Mouse (Mus musculus) liver, adult 2 months (tissue): Measurements from ENCODE around the gene Ramp1.

ENCODE experiments used
- CTCF ChIP-seq: fragments of 200-500 bp; IDR thresholded peaks from 2 replicates; pipeline ENCODE4 v1.5.1; 2011; ENCODE audit warnings: low read depth, low read length, control low read depth
- POLR2A ChIP-seq: fragments of 200-500 bp; IDR thresholded peaks from 2 replicates; pipeline ENCODE4 v1.6.1; 2011; ENCODE audit warnings: low read length, control low read depth; ENCODE audit not compliant: insufficient read depth; ENCODE audit errors: extremely low read depth

DNA sequence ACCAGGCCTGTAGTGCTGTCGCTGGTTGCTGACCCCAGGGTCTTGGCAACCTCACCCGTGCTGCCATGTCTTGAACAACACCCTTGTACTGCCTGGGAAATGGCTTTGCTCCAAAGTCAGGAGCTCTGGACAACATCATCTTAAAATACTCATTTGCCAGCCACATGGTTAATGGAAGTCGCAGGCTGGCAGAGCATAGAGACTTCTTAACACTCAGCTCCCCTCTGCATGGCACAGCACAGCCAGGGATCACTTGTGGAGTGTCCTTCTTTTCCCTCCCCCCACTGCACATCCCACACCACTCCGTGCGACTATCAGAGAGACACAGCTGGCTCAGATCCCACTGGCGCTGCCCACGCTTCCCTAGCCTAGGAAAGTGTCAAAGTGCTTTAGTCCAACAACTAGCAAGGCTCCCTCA, 32.0 kb downstream of the Ramp1 start:
- no peak for TF ChIP-seq CTCF
- TF ChIP-seq POLR2A: no peak
